Mouse (Mus musculus) liver, adult 2 months (tissue): Measurements from ENCODE around the gene Dcun1d4. TPM values are rescaled to one million over a fixed set of nuclear protein-coding genes. Genes with fewer than 3 reads are reported as not detected.
"Not testable (repeated sequence)": the region's sequence is repeated elsewhere in the genome, so short reads cannot be mapped to it uniquely, and the experiment has no call there.

Experiments used
- DNase-seq: peaks from one replicate; pipeline ENCODE4 v3.0.0-alpha.2; 2011; ENCODE audit warnings: low read depth, low spot score; ENCODE audit errors: extremely low read depth
- H3K27ac ChIP-seq: fragments of 200-500 bp; replicated peaks from 2 replicates; pipeline ENCODE4 v1.5.1; 2012; ENCODE audit warnings: low read depth, mild to moderate bottlenecking, control low read depth, inconsistent platforms, low read length; ENCODE audit not compliant: insufficient read depth
- H3K27me3 ChIP-seq: fragments of 200-500 bp; 2 replicates; pipeline ENCODE4 v1.6.1; 2012; ENCODE audit warnings: mild to moderate bottlenecking, moderate library complexity, low read length, inconsistent platforms; ENCODE audit not compliant: control insufficient read depth, insufficient read depth
- H3K36me3 ChIP-seq: fragments of 200-500 bp; 2 replicates; pipeline ENCODE4 v1.6.1; 2012; ENCODE audit warnings: low read length, inconsistent platforms; ENCODE audit not compliant: control insufficient read depth, insufficient read depth
- H3K4me1 ChIP-seq: fragments of 200-500 bp; 2 replicates; pipeline ENCODE4 v1.6.1; 2011; ENCODE audit warnings: low read length; ENCODE audit not compliant: control insufficient read depth, insufficient read depth
- H3K4me3 ChIP-seq: fragments of 200-500 bp; 2 replicates; pipeline ENCODE4 v1.5.1; 2011; ENCODE audit warnings: low read depth, mild to moderate bottlenecking, control low read depth, low read length, moderate library complexity; ENCODE audit not compliant: insufficient read depth
- H3K79me2 ChIP-seq: fragments of 200-500 bp; 2 replicates; pipeline ENCODE4 v1.6.1; 2012; ENCODE audit warnings: inconsistent platforms, mild to moderate bottlenecking, low read length, moderate library complexity; ENCODE audit not compliant: control insufficient read depth, insufficient read depth
- H3K9ac ChIP-seq: fragments of 200-500 bp; 2 replicates; pipeline ENCODE4 v1.6.1; 2012; ENCODE audit warnings: low read depth, mild to moderate bottlenecking, control low read depth, inconsistent platforms, low read length
- CTCF ChIP-seq: fragments of 200-500 bp; IDR thresholded peaks from 2 replicates; pipeline ENCODE4 v1.5.1; 2011; ENCODE audit warnings: low read depth, low read length, control low read depth
- POLR2A ChIP-seq: fragments of 200-500 bp; IDR thresholded peaks from 2 replicates; pipeline ENCODE4 v1.6.1; 2011; ENCODE audit warnings: low read length, control low read depth; ENCODE audit not compliant: insufficient read depth; ENCODE audit errors: extremely low read depth
- WGBS: fragments of 180-500 bp; shearing (Covaris S2); methylation state at CpG from one replicate; pipeline ENCODE4 v1.1.7; 2018; 5-methylcytosine and 5-hydroxymethylcytosine counted together
- polyA plus RNA-seq: library from polyadenylated mRNA; depleted of rRNA; stranded (reverse); fragments of >200 nt; gene quantifications from 2 replicates; pipeline ENCODE4 v1.2.3, GENCODE M21; 2012
- total RNA-seq: library from RNA; depleted of rRNA; stranded (reverse); fragments of >200 nt; gene quantifications from 2 replicates; pipeline ENCODE4 v1.2.3, GENCODE M21; 2014

The Dcun1d4 gene
- total and polyA plus RNA-seq, 2 experiments = 8.2 to 13.6 TPM

DNA sequence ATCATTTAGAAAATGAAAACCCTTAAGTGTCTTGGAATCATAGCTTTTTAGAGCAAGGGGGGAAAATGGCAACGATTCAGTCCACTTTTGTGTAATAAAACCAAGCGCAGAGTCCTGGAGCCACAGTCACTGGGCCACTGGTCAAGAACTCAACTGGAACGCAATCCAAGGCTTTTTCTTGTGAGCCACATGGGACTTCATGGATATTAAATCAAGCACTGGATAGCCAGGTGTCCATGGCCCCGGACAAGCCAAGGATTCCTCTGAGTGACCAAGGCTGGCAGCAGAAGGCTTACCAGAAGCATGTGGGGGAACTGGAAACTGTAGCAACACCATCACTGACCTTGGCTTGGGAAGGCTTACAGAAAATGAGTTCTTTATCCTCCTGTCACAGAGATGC, 93.8 kb downstream of the Dcun1d4 start:
- Histone ChIP-seq H3K9ac (no peak overlapping the region), H3K36me3 (no peaks in the 10 kb centered on the region), H3K27me3 (no peaks in the 10 kb centered on the region), H3K4me1 (no peaks in the 10 kb centered on the region), H3K79me2 (no peaks in the 10 kb centered on the region), H3K4me3 (no peak overlapping the region), H3K27ac (no peak overlapping the region)
- no peak for DNase-seq
- WGBS = 90% methylated on average over 4 of the region's 4 CpGs
- TF ChIP-seq CTCF = no peak
- no peak for TF ChIP-seq POLR2A

DNA sequence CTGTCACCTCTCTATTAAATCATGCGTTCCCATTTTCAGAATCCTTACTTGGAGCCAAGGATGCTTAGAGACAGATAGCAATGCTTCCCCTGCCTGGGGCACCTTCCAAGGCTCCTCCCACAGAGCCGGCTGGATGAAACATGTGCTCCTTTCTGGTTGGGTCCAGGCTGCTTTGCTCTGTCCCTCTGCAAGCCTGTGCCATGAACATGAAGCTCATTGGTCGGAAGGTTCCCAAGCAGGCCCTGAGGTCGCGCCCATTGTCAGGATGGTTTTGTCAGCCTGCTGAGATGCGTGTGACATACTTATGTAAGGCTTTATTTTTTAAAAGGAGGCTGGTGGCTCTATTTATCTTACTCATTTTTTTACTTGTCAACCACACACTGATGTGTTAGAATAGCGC, 95.9 kb downstream of the Dcun1d4 start:
- no peaks in the 10 kb centered on the region for H3K4me1 ChIP-seq
- no peak overlapping the region for H3K4me3 ChIP-seq
- H3K36me3 ChIP-seq = no peaks in the 10 kb centered on the region
- no peaks in the 10 kb centered on the region for H3K27me3 ChIP-seq
- WGBS = 77% methylated on average over 7 of the region's 7 CpGs
- no peak overlapping the region for H3K9ac ChIP-seq
- H3K27ac ChIP-seq = no peak overlapping the region
- TF ChIP-seq POLR2A = no peak
- no peak for TF ChIP-seq CTCF
- H3K79me2 ChIP-seq = no peaks in the 10 kb centered on the region
- DNase-seq = no peak

DNA sequence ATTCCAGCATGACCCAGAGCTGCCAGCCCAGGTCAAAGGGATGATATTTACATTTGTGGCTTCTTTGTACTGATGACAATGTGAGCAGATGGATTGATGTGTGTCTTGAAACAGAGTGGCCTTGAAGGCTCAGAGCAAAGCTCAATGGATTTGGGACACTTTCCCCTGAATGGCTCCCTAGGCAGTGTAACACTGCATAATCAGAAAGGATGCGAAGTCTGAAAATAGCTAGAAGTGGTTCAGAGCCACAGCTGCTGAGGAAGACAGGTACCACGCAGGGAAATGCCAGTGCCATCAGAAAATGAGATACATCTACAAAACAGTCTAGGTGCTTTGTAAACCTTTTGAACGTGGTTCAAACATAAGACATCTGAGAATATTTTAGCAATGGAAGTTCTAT, 97.3 kb downstream of the Dcun1d4 start:
- no peak overlapping the region for H3K9ac ChIP-seq
- H3K27me3 ChIP-seq = peaks cover 4% of the 10 kb centered on the region; the same call in 1 of the 2 replicates
- WGBS = 76% methylated on average over 3 of the region's 3 CpGs
- no peak for DNase-seq
- no peaks in the 10 kb centered on the region for H3K36me3 ChIP-seq
- no peaks in the 10 kb centered on the region for H3K4me1 ChIP-seq
- TF ChIP-seq CTCF (no peak), POLR2A (no peak)
- no peaks in the 10 kb centered on the region for H3K79me2 ChIP-seq
- no peak overlapping the region for H3K27ac ChIP-seq
- no peak overlapping the region for H3K4me3 ChIP-seq

DNA sequence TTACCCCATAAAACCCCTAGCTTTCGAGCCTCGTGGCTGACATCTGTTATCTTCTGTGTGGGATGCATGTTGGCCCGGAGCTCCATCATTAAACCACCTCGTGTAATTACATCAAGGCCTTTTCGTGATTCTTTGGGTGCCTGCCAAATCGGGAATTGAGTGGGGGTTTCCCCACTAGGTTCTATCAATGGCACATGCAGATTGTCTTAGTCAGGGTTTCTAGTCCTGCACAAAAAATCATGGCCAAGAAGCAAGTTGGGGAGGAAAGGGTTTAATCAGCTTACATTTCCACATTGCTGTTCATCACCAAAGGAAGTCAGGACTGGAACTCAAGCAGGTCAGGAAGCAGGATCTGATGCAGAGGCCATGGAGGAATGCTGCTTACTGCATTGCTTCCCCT, 103.2 kb downstream of the Dcun1d4 start:
- not testable (repeated sequence) for H3K79me2 ChIP-seq, DNase-seq, H3K9ac ChIP-seq, H3K27me3 ChIP-seq, H3K4me3 ChIP-seq, H3K4me1 ChIP-seq, H3K36me3 ChIP-seq, H3K27ac ChIP-seq
- 79% methylated on average over 6 of the region's 6 CpGs for WGBS

DNA sequence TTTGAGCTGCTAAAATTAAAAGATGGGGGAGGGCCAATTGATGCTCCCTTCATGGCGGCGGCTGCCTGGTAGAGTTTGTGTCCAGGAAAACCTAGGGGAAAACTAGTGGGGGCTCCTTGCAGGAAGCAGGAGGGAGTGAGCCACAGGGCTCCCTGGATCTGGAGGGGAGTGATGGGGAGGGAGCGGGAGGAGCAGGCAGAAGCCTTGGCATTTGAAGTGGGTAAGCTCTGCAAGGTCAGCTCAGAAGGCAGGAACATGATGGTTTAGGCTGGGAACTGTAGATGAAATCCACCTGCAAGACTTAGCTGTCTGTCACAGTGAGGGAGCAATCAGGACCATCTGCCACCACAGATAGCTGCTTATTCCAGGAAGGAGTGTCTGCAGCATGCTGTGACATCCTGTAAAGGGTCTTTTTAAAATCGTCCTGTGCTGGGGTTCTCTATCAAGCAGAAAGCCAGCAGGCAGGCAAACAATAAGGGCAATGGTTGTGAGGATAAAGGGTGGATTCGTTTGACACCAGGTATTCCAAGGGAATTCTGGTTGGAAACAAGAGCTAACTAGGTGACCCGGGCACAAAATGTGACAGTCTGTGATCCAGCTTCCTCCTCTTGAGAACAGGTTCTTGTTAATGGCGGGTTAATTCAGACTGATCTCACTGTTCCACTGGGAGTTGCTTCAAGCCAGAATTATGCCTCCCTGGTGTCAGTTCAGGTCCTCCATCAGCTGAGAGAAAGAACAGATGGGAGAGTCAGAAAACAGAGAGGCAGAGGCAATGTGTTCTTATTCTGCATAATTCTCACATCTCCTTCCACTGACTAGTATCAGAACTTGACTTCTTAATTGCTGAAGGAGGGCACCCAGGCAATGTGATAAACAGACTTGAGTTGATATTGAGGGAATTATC, 104.7 kb downstream of the Dcun1d4 start:
- no peak for TF ChIP-seq CTCF
- no peak for TF ChIP-seq POLR2A
- Histone ChIP-seq H3K27me3 (peaks cover 4% of the 10 kb centered on the region; the same call in 1 of the 2 replicates), H3K79me2 (no peaks in the 10 kb centered on the region), H3K9ac (no peak overlapping the region), H3K4me3 (no peak overlapping the region), H3K27ac (no peak overlapping the region), H3K4me1 (no peaks in the 10 kb centered on the region), H3K36me3 (no peaks in the 10 kb centered on the region)
- DNase-seq = no peak
- WGBS = 45% methylated on average over 7 of the region's 7 CpGs

DNA sequence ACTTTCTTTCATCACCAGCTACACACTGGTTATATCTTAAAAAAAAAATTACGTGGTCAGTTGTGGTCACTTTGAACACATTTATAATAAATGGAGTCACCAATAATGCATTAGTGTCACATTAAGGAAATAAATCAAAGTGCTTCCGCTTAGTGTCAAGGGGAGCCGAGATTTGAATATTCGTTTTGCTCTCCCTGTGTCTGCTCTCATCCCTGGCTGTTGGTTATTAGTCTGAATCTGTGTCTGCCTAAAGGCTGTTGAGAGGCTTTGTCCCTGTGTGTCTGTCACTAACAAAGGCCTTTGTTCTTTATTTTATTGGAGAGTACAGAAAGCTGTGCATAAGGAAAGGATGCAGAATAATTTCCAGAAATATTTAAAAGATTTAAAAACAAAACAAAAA, 105.8 kb downstream of the Dcun1d4 start:
- no peak for TF ChIP-seq CTCF
- TF ChIP-seq POLR2A = no peak
- Histone ChIP-seq H3K9ac (no peak overlapping the region), H3K4me1 (no peaks in the 10 kb centered on the region), H3K79me2 (no peaks in the 10 kb centered on the region), H3K4me3 (no peak overlapping the region), H3K27me3 (peaks cover 4% of the 10 kb centered on the region; the same call in 1 of the 2 replicates), H3K27ac (no peak overlapping the region), H3K36me3 (no peaks in the 10 kb centered on the region)
- no peak for DNase-seq
- 80% methylated on average over 4 of the region's 4 CpGs for WGBS
